Mouse (Mus musculus) liver, embryonic 14.5 days (tissue): ENCODE measurements around the gene Tmem102.

Experiments
- CTCF ChIP-seq: IDR thresholded peaks from 2 replicates; pipeline ENCODE4 v1.5.1; 2016; ENCODE audit warnings: antibody characterized with exemption, low read depth, control low read depth
- EP300 ChIP-seq: IDR thresholded peaks from 2 replicates; pipeline ENCODE4 v1.6.1; 2016; ENCODE audit warnings: antibody characterized with exemption, low read depth

DNA sequence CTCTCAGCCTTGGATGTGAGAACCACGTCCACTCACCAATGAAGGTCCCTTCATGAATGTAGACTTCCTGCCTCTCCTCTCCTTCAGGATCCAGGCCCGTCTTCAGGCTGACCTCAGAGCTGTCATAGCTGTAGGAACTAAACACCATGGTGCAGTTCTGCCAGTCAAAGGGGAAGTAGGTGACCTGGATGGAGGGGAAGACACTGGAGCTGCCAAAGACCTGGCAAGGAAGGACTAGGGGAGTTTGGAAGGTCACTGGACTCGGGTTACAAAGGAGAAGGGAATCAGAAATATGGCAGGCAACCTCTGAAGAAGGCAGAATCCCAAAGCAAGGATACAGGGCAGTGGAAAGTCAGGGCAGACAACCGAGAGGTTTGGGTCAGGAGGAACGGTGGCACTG, 12.0 kb downstream of the Tmem102 start:
- TF ChIP-seq CTCF (no peak), EP300 (no peak)
